Mouse (Mus musculus) mouse embryonic stem cell (cell line): ENCODE measurements at regions not wholly inside any gene's neighbourhood (a gene's known extent, or its start where the extent isn't known, plus 50 kb on each side); places are given as distances from the start of the nearest gene placed in this dataset.

ENCODE experiments used
- in situ Hi-C, 2 experiments: fragments of 300-500 bp; cut with MboI; formaldehyde crosslinking; loops; 1 replicate in 1 of 2; 3 replicates in 1 of 2; pipeline ENCODE4 v1.14.3; 2019 to 2020; ENCODE audit warnings: low sequenced_read_pairs in 2 of 2, low pct_unique_long_range_greater_than_20kb in 1 of 2, mixed read lengths in 1 of 2; ENCODE audit not compliant: unreplicated experiment in 1 of 2

- in situ Hi-C loops = loop anchor here in 1 of 2 experiments (5.0 kb wide), 1 partner anchor 37 kb away; no protein-coding TSS in a partner anchor
These were observed 375.2 kb downstream of the Shisa9 start for GRCm38 (mm10) chr16:12359116-12359515.

- in situ Hi-C loops = no loop called here
These were observed 405.6 kb downstream of the Shisa9 start for GRCm38 (mm10) chr16:12389545-12389944.

GRCm38 (mm10) chr16:12435697-12436221, 451.8 kb downstream of the Shisa9 start:
- in situ Hi-C loops = no loop called here

GRCm38 (mm10) chr16:12438622-12439021, 454.7 kb downstream of the Shisa9 start:
- in situ Hi-C loops = no loop called here

GRCm38 (mm10) chr16:12454791-12455190, 470.9 kb downstream of the Shisa9 start:
- in situ Hi-C loops = no loop called here
